Mouse (Mus musculus) heart, embryonic 14.5 days (tissue): ENCODE measurements around the gene Dpep1. TPM values are rescaled to one million over a fixed set of nuclear protein-coding genes. Genes with fewer than 3 reads are reported as not detected.
"Not testable (repeated sequence)": the region's sequence is repeated elsewhere in the genome, so short reads cannot be mapped to it uniquely, and the experiment has no call there.

ENCODE experiments used
- ATAC-seq: fragments of 200-750 bp; cut with Nextera tagmentation; 2 replicates; pipeline ENCODE4 v1.8.0; 2017; ENCODE audit warnings: low read depth, moderate TSS enrichment; ENCODE audit not compliant: insufficient number of reproducible peaks, insufficient read depth, low FRiP score
- H3K27ac ChIP-seq, 2 experiments: fragments of 200-500 bp in 1 of 2; fragments of 300-500 bp in 1 of 2; sonication (generic) in 1 of 2; replicated peaks in 1 of 2; 2 replicates each; pipeline ENCODE4 v1.5.1; 2012 to 2014; ENCODE audit warnings: low read depth in 2 of 2, low read length in 2 of 2, control low read depth in 1 of 2, mild to moderate bottlenecking in 1 of 2, mixed read lengths in 1 of 2; ENCODE audit not compliant: control insufficient read depth in 1 of 2, insufficient read depth in 1 of 2
- H3K27me3 ChIP-seq: fragments of 300-500 bp; sonication (generic); 2 replicates; pipeline ENCODE4 v1.6.1; 2014; ENCODE audit warnings: mild to moderate bottlenecking, low read length, control low read depth; ENCODE audit not compliant: control insufficient read depth, insufficient read depth
- H3K36me3 ChIP-seq: fragments of 300-500 bp; sonication (generic); 2 replicates; pipeline ENCODE4 v1.6.1; 2014; ENCODE audit warnings: mild to moderate bottlenecking, control low read depth, low read length, mixed read lengths; ENCODE audit not compliant: control insufficient read depth, insufficient read depth
- H3K4me1 ChIP-seq, 2 experiments: fragments of 200-500 bp in 1 of 2; fragments of 300-500 bp in 1 of 2; sonication (generic) in 1 of 2; 2 replicates each; pipeline ENCODE4 v1.6.1; 2012 to 2014; ENCODE audit warnings: low read length in 2 of 2, control low read depth in 1 of 2, mixed read lengths in 1 of 2; ENCODE audit not compliant: control insufficient read depth in 2 of 2, insufficient read depth in 2 of 2
- H3K4me2 ChIP-seq: fragments of 300-500 bp; sonication (generic); 2 replicates; pipeline ENCODE4 v1.6.1; 2014; ENCODE audit warnings: mild to moderate bottlenecking, low read length
- H3K4me3 ChIP-seq, 2 experiments: fragments of 200-500 bp in 1 of 2; fragments of 300-500 bp in 1 of 2; sonication (generic) in 1 of 2; 2 replicates each; pipeline ENCODE4 v1.5.1; 2012 to 2014; ENCODE audit warnings: low read length in 2 of 2, mild to moderate bottlenecking in 2 of 2, control low read depth in 1 of 2, low read depth in 1 of 2, moderate library complexity in 1 of 2; ENCODE audit not compliant: control insufficient read depth in 1 of 2, insufficient read depth in 1 of 2
- H3K9ac ChIP-seq: fragments of 300-500 bp; sonication (generic); 2 replicates; pipeline ENCODE4 v1.6.1; 2014; ENCODE audit warnings: mild to moderate bottlenecking, low read length
- H3K9me3 ChIP-seq: fragments of 300-500 bp; sonication (generic); 2 replicates; pipeline ENCODE4 v1.6.1; 2016; ENCODE audit warnings: low read length, control low read depth; ENCODE audit not compliant: control insufficient read depth
- WGBS: fragments of 180-500 bp; shearing (Covaris S2); extraction: QIAGEN DNeasy Blood & Tissue Kit; methylation state at CpG from one replicate; pipeline ENCODE4 v1.1.7; 2014; 5-methylcytosine and 5-hydroxymethylcytosine counted together
- polyA plus RNA-seq: library from polyadenylated mRNA; unstranded; fragments of >200 nt; fragmentation: Nextera tagmentation; extraction: Ambion mirVana; gene quantifications from 2 replicates; pipeline ENCODE4 v1.2.1, GENCODE M21; 2014

Dpep1 gene
- polyA plus RNA-seq, 1 experiment from 2014 or later, result 4.2 TPM

DNA sequence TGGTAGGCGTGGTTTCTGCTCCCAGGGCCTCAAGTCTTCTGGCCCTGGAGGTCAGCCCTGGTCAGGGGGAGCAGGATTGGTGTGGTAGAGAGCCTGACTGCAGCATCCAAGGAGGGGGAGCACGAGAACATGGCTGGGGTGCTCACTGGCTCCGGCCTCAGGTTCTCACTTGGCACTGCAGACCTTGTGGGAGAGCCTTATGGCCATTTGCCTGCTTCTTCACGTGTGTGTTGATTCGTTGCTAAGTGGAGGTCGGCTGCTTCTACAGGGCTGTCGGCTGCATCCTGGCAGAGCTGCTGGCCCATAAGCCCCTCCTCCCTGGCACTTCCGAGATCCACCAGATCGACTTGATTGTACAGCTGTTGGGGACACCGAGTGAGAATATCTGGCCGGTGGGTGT is 44.3 kb downstream of the Dpep1 start:
- WGBS, result 74% methylated on average over 8 of the region's 11 CpGs
- H3K27me3 ChIP-seq, result peaks cover 12% of the 10 kb centered on the region; the same call in 1 of the 2 replicates
- H3K9ac ChIP-seq, H3K9me3 ChIP-seq, H3K4me2 ChIP-seq, H3K4me3 ChIP-seq, H3K27ac ChIP-seq, ATAC-seq: not testable (repeated sequence)
- peaks cover 33% of the 10 kb centered on the region for H3K36me3 ChIP-seq
- H3K4me1 ChIP-seq, result peaks cover 1 to 11% of the 10 kb centered on the region in 2 experiments; a peak in 3 of 4 replicates

DNA sequence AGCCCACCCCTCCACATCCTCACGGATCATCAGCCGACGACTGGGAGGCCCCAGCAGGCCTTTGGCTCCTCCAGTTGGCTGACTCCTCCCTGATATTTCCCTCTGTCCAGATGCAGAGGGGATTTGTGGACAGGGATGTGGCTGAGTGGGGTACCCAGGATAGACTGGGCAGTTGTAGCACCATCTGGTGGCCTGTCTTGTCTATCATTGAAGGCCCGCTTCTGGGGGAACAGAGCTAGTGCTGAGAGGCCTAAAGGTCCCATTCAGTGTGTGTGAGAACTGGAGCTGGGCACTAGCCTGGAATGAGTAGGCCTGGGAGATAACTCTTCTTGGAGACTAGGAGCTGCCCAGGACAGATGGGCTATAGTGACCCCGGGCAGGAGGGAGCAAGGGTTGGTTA is 45.7 kb downstream of the Dpep1 start:
- WGBS, result 52% methylated on average over 5 of the region's 5 CpGs
- Histone ChIP-seq H3K36me3 (peaks cover 26% of the 10 kb centered on the region), H3K4me2 (no peak overlapping the region), H3K27ac (no peak overlapping the region), H3K4me3 (no peak overlapping the region), H3K9me3 (no peaks in the 10 kb centered on the region), H3K4me1 (peaks cover 3 to 10% of the 10 kb centered on the region in 2 experiments; a peak in 1 of 4 replicates), H3K27me3 (peaks cover 12% of the 10 kb centered on the region; the same call in 1 of the 2 replicates), H3K9ac (no peak overlapping the region)
- no peak for ATAC-seq

GRCm38 (mm10) chr8:123232553-123232952 is 46.5 kb downstream of the Dpep1 start:
- ATAC-seq, result no peak
- H3K36me3 ChIP-seq, result peaks cover 18% of the 10 kb centered on the region; the same call in 1 of the 2 replicates
- no peak overlapping the region for H3K4me2 ChIP-seq
- no peak overlapping the region for H3K9ac ChIP-seq
- 31% methylated on average over 7 of the region's 7 CpGs for WGBS
- H3K4me3 ChIP-seq, result no peak overlapping the region
- H3K27me3 ChIP-seq, result peaks cover 12% of the 10 kb centered on the region; the same call in 1 of the 2 replicates
- H3K9me3 ChIP-seq, result no peaks in the 10 kb centered on the region
- peaks cover 3 to 10% of the 10 kb centered on the region in 2 experiments; a peak in 1 of 4 replicates for H3K4me1 ChIP-seq
- H3K27ac ChIP-seq, result no peak overlapping the region

- Histone ChIP-seq H3K9me3 (no peaks in the 10 kb centered on the region), H3K4me1 (peaks cover 3 to 10% of the 10 kb centered on the region in 2 experiments; a peak in 1 of 4 replicates), H3K9ac (no peak overlapping the region), H3K4me2 (no peak overlapping the region), H3K27me3 (peaks cover 12% of the 10 kb centered on the region; the same call in 1 of the 2 replicates), H3K4me3 (no peak overlapping the region), H3K27ac (no peak overlapping the region), H3K36me3 (peaks cover 10% of the 10 kb centered on the region; the same call in 1 of the 2 replicates)
- no peak for ATAC-seq
- whole genome bisulfite sequencing, result 53% methylated on average over 13 of the region's 13 CpGs
Measured at GRCm38 (mm10) chr8:123233300-123233699, 47.3 kb downstream of the Dpep1 start.

DNA sequence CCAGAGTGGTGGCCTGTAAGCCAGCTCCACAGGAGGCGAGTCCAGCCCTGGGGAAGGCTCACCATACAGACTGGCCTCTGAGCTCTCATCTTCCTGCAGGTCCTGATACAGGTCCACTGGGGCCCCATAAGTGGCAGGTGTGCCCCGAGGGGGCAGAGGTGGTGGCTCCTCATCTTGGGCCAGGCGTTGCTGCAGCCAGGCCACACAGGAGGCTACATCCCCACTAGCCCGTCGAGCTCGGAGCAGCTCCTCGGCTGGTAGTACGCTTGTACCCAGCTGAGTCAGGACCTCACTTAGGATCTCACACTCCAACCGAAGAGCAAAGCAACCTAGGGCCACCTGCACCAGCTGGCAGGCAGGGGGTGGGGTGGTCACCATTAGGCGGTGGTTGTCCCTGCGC is 47.7 kb downstream of the Dpep1 start:
- Histone ChIP-seq H3K4me1 (peaks cover 3 to 10% of the 10 kb centered on the region in 2 experiments; a peak in 1 of 4 replicates), H3K4me2 (no peak overlapping the region), H3K27me3 (peaks cover 12% of the 10 kb centered on the region; the same call in 1 of the 2 replicates), H3K9me3 (no peaks in the 10 kb centered on the region), H3K36me3 (peaks cover 6% of the 10 kb centered on the region; the same call in 1 of the 2 replicates), H3K27ac (no peak overlapping the region), H3K4me3 (no peak overlapping the region), H3K9ac (no peak overlapping the region)
- WGBS, result 77% methylated on average over 11 of the region's 11 CpGs
- ATAC-seq, result no peak

DNA sequence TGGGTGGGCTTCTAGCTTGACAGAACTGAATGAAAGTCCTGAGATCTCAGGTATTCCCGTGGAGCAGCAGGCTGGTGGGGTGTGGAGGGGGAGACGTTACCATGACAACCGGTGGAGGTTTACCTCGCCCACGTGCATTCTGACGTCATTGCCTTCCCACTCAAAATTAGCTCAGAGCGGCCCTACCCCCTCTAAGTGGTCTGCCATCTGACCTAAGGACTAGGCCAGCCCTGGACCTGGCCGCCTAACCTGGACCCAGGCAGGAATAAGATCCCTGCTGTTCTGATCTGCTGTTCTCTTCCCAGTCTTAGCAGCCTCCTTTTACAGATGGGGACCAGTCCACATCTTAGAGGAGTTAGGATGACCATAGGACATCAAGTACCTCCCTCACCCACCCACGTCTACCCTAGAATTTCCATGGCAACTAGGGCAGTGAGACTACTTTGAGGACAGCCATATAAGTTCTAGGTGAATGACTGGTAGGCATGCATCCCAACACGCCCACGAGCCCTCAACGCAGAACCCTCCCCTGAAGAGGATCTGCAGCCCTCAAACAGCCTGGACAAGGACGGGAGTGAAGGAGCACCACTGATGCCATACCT is 49.0 kb downstream of the Dpep1 start:
- WGBS, result 36% methylated on average over 13 of the region's 13 CpGs
- no peaks in the 10 kb centered on the region for H3K9me3 ChIP-seq
- H3K4me2 ChIP-seq, result peak overlapping the region; percentile 95
- H3K9ac ChIP-seq, result peak overlapping the region; percentile 77
- peak overlapping the region; percentile 57 to 59 for H3K4me3 ChIP-seq
- H3K4me1 ChIP-seq, result peaks cover 3 to 10% of the 10 kb centered on the region in 2 experiments; a peak in 1 of 4 replicates
- peaks cover 12% of the 10 kb centered on the region; the same call in 1 of the 2 replicates for H3K27me3 ChIP-seq
- peaks cover 2% of the 10 kb centered on the region; the same call in 1 of the 2 replicates for H3K36me3 ChIP-seq
- no peak for ATAC-seq
- H3K27ac ChIP-seq, result no peak overlapping the region

DNA sequence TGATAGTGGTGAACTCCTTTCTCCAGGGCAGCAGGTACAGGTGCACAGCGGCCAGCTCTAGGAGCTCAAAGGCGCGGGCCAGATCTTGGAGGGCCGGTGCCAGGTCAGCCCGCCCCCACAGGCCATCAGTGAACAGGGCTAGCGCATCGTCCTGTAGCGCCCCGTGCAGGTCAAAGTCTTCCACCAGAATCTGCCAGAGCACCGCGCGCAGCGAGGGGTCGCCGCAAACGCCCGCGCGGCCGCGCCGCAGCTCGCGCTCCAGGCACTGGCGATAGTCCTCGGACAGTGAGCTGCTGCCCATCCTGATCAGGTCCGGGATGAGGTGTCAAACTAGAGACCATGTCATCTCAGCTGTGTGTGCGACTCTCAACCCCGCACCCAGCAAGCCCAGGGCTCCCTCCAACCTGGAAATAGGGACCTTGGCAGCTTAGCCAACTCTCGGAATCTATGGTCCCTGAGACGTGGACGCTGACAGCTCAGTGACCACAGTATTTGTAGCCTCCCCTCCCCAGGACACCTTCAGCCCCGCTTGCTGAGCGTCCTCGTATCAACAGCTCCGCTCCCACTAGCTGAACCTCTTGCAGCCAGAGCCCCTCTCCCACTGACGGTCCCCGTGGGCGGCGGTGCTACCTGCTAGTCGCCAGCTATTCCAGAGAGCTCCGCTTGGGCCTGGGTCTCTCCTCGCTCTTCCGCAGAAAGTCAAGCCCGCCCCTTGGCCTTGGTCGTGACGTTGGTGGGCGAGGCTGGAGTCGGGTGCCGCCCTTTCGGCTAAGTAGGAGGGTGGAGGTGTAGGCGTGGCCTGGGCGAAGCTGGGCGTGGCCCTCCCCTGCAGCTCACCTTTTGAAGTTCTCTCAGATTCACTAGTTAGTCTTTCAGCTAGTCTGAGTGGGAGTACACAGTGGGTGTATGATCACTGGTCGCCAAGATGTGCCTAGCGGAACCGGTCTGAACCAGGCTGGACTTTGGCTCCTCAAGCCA is 49.8 kb downstream of the Dpep1 start, which contains the start of gene Spata2l:
Spata2l (minus strand) TSS at position 714 of the 978 bp plus-strand sequence.
- peak within 1 kb of the TSS; percentile 57 to 59 for H3K4me3 ChIP-seq
- ATAC-seq, result peak; percentile 77
- H3K27ac ChIP-seq, result no peak within 1 kb of the TSS
- peak within 1 kb of the TSS; percentile 95 for H3K4me2 ChIP-seq
- no peaks in the 10 kb centered on the region for H3K36me3 ChIP-seq
- peaks cover 3 to 10% of the 10 kb centered on the region in 2 experiments; a peak in 1 of 4 replicates for H3K4me1 ChIP-seq
- peak within 1 kb of the TSS; percentile 77 for H3K9ac ChIP-seq
- 2% methylated on average over 57 of the region's 57 CpGs for WGBS
- peaks cover 12% of the 10 kb centered on the region; the same call in 1 of the 2 replicates for H3K27me3 ChIP-seq
- no peaks in the 10 kb centered on the region for H3K9me3 ChIP-seq
